Comparison of ENCODE assay signal across 1 mouse cellular context in the genomic region with DNA sequence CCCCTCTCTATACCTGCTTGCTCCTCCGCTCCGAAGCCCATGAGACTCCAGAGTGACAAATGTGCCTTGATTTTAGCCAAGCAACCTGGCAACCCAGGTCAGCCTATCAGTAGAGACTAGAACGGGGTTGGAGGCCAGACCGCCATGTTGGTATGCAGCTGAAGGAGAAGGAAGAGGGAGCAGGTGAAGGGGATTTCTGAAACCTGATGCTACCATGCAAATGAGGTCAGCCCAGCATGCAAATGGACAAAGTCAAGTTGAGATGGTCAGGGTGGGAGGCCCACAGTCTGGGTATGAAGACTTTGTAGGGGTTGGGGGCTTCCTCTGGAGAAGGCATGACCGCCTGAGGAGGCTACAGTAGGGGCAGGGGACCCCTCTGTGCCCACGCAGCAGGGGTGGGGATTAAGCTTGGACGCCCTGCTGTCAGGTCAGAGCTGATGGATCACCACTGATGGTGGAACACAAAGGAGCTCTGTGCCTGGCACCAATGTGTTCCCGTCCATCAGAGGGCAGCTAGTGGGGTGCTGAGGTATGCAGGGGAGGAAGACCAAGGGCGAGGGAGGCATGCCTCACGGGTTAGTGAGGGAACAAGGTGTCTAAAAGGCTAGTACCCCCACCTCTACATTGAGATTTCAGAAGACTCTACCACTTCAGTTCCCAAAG.
A peak's percentile ranks its signal among the peaks of the same experiment; 100 is the strongest.
TF ChIP-seq lines count a peak whose summit lies in the region.

No protein-coding gene starts in this region.

TF ChIP-seq in CH12.LX, 34 proteins besides CTCF, POLR2A, EP300 and RAD21:
- TF ChIP-seq CHD2 (IDR thresholded peaks at IDR 0.05; ENCODE audit: low read length) (peak; percentile 49; the same call in 1 of the 2 replicates), USF1 (IDR thresholded peaks at IDR 0.05; ENCODE audit: low read depth, low read length) (no peak), MAZ (IDR thresholded peaks at IDR 0.05; ENCODE audit: low read depth, low read length) (peak; percentile 38; the same call in 1 of the 2 replicates), CHD1 (IDR thresholded peaks at IDR 0.05; ENCODE audit: low read depth, low read length) (peak; percentile 72; the same call in 1 of the 2 replicates), ELF1 (IDR thresholded peaks at IDR 0.05; ENCODE audit: low read depth, low read length) (peak; percentile 64), NRF1 (IDR thresholded peaks at IDR 0.05; ENCODE audit: low read depth, low read length) (peak; percentile 41), MYC (IDR thresholded peaks at IDR 0.05; ENCODE audit: low read depth, low read length) (no peak), RCOR1 (conservative IDR thresholded peaks at IDR 0.05; ENCODE audit: low read depth, low read length) (peak; percentile 52; the same call in 1 of the 2 replicates), MAX (IDR thresholded peaks at IDR 0.05; ENCODE audit: low read length) (peak; percentile 57), BHLHE40 (IDR thresholded peaks at IDR 0.05; ENCODE audit: low read depth, low read length) (peak; percentile 58), UBTF (IDR thresholded peaks at IDR 0.05; ENCODE audit: low read depth, low read length) (no peak), TBP (conservative IDR thresholded peaks at IDR 0.05; ENCODE audit: low read depth, low read length) (0 out of 2 replicates have a peak, but pooled peaks have one; percentile 45), NELFE (IDR thresholded peaks at IDR 0.05; ENCODE audit: low read depth, low read length) (no peak), USF2 (conservative IDR thresholded peaks at IDR 0.05; ENCODE audit: low read depth, low read length) (no peak), ETS1 (conservative IDR thresholded peaks at IDR 0.05; ENCODE audit: low read depth, low read length) (peak; percentile 77), TCF12 (IDR thresholded peaks at IDR 0.05; ENCODE audit: low read depth, low read length) (peak; percentile 81), JUN (IDR thresholded peaks at IDR 0.05; ENCODE audit: insufficient read depth, low read depth, low read length) (no peak), MAFK (IDR thresholded peaks at IDR 0.05; ENCODE audit: insufficient replicate concordance, low read length) (0 out of 2 replicates have a peak, but pooled peaks have one; percentile 38), ZKSCAN1 (IDR thresholded peaks at IDR 0.05; ENCODE audit: borderline replicate concordance, low read depth, low read length) (no peak), SMC3 (IDR thresholded peaks at IDR 0.05; ENCODE audit: low read depth, low read length) (no peak), HCFC1 (IDR thresholded peaks at IDR 0.05; ENCODE audit: low read depth, low read length) (peak; percentile 40), E2F4 (IDR thresholded peaks at IDR 0.05; ENCODE audit: insufficient replicate concordance, low read depth, low read length) (no peak), MEF2A (IDR thresholded peaks at IDR 0.05; ENCODE audit: borderline replicate concordance, low read depth, low read length) (peak; percentile 76), IRF4 (IDR thresholded peaks at IDR 0.05; ENCODE audit: low read depth, low read length) (peak; percentile 68)
